Mouse (Mus musculus) adipocyte (in vitro differentiated cells): ENCODE results near the gene Ntn4.

Experiments used
- DNase-seq: peaks from one replicate; pipeline ENCODE4 v3.0.0-alpha.2; 2016; ENCODE audit warnings: low spot score

Gene Ntn4

GRCm38 (mm10) chr10:93641821-93642746 is 1.6 kb downstream of the Ntn4 start:
- no peak for DNase-seq

GRCm38 (mm10) chr10:93642897-93643296 is 2.4 kb downstream of the Ntn4 start:
- no peak for DNase-seq

- peak; percentile 67 for DNase-seq
Observed at GRCm38 (mm10) chr10:93644451-93644941, 4.0 kb downstream of the Ntn4 start.

- peak; percentile 15 for DNase-seq
Observed at GRCm38 (mm10) chr10:93647655-93648561, 7.4 kb downstream of the Ntn4 start.

- no peak for DNase-seq
Observed at GRCm38 (mm10) chr10:93648598-93649102, 8.2 kb downstream of the Ntn4 start.

GRCm38 (mm10) chr10:93649127-93649526 is 8.6 kb downstream of the Ntn4 start:
- no peak for DNase-seq

GRCm38 (mm10) chr10:93649600-93649999 is 9.1 kb downstream of the Ntn4 start:
- DNase-seq: no peak

GRCm38 (mm10) chr10:93653322-93653721 is 12.8 kb downstream of the Ntn4 start:
- no peak for DNase-seq

GRCm38 (mm10) chr10:93655428-93655827 is 14.9 kb downstream of the Ntn4 start:
- no peak for DNase-seq

- no peak for DNase-seq
Observed at GRCm38 (mm10) chr10:93659792-93660191, 19.3 kb downstream of the Ntn4 start.

- peak; percentile 40 for DNase-seq
Observed at GRCm38 (mm10) chr10:93661348-93661991, 21.0 kb downstream of the Ntn4 start.

GRCm38 (mm10) chr10:93662018-93662417 is 21.5 kb downstream of the Ntn4 start:
- DNase-seq: no peak

GRCm38 (mm10) chr10:93666222-93666621 is 25.7 kb downstream of the Ntn4 start:
- no peak for DNase-seq

- no peak for DNase-seq
Observed at GRCm38 (mm10) chr10:93666996-93667395, 26.5 kb downstream of the Ntn4 start.

- no peak for DNase-seq
Observed at GRCm38 (mm10) chr10:93672646-93673479, 32.4 kb downstream of the Ntn4 start.

- no peak for DNase-seq
Observed at GRCm38 (mm10) chr10:93679191-93680007, 38.9 kb downstream of the Ntn4 start.

GRCm38 (mm10) chr10:93680680-93681377 is 40.3 kb downstream of the Ntn4 start:
- peak; percentile 12 for DNase-seq

- DNase-seq: no peak
Observed at GRCm38 (mm10) chr10:93682185-93682747, 41.8 kb downstream of the Ntn4 start.

- no peak for DNase-seq
Observed at GRCm38 (mm10) chr10:93683185-93683584, 42.7 kb downstream of the Ntn4 start.
